Mouse (Mus musculus): Measurements from ENCODE around the gene Rin1. TPM values are rescaled to one million over a fixed set of nuclear protein-coding genes. Genes with fewer than 3 reads are reported as not detected.
A peak's percentile ranks its signal among the peaks of the same experiment; 100 is the strongest.
"Not testable (repeated sequence)": the region's sequence is repeated elsewhere in the genome, so short reads cannot be mapped to it uniquely, and the experiment has no call there.

Gene Rin1
- 0.80 and 1.7 TPM in 2 replicates for polyA plus RNA-seq (2014; fragmentation: Nextera tagmentation; extraction: Ambion mirVana)

- Histone ChIP-seq H3K4me2 (replicated peaks; ENCODE audit: low read depth, low read length) (0 out of 2 replicates have a peak within 1 kb of the TSS, but pooled peaks have one; percentile 8), H3K27ac (ENCODE audit: low read depth, low read length) (no peak within 1 kb of the TSS), H3K4me3 (ENCODE audit: low read depth, low read length) (no peak within 1 kb of the TSS), H3K27me3 (ENCODE audit: control insufficient read depth, insufficient read depth, low read length) (peaks cover 31% of the 10 kb centered on the region), H3K9me3 (ENCODE audit: control insufficient read depth, low read length) (no peaks in the 10 kb centered on the region), H3K4me1 (replicated peaks; ENCODE audit: control insufficient read depth, insufficient read depth, low read length) (no peaks in the 10 kb centered on the region), H3K9ac (ENCODE audit: low read depth, low read length) (no peak within 1 kb of the TSS), H3K36me3 (ENCODE audit: control insufficient read depth, insufficient read depth, low read length) (peaks cover 4% of the 10 kb centered on the region; the same call in 1 of the 2 replicates)
- DNase-seq (ENCODE audit: low spot score) (peak; percentile 57), ATAC-seq (ENCODE audit: low FRiP score) (peak; percentile 24; the same call in 1 of the 2 replicates)
- WGBS = 19% methylated on average over 14 of the region's 14 CpGs
These were observed at the start of gene Rin1 for GRCm38 (mm10) chr19:5050047-5050905. Rin1 (plus strand) TSS chr19:5050481.

DNA sequence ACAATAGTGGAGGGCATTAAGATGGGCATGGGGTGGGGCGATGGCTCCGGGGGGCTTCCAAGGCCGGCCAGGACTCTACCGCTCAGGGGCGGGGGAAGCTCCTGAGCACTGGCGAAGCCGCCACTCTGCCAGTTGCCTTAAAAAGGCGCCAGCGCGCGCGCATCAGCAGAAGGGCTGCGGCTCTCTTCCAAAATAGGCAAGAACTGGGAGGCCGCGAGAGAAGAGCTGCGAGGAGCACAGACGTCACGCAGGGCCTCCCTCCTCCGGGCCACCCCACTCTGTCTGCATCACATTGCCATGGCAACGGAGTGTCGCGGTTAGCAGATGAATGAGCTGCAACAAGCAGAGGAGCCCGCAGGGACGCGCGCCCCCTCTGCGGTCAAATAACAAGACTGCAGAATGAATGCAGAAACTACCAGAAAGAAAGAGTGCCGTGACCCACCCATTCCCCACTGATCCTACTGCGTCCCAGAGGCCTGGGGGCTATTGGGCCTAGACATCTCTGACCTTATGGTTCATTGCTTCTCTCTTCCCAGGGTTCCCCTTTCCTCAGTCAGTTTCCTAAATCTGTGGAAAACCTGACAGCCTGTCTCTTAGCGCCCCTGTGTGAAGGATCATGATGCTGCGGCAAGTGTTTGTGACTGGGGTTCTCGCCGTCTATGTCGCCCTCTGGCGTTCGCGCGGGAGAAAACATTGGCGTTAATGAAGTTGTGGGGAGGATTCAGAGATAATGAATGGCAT lies 48.4 kb upstream of the Rin1 start:
- WGBS = under 1% methylated on average over 39 of the region's 39 CpGs
- peak; percentile 91 for DNase-seq (ENCODE audit: low spot score)

DNA sequence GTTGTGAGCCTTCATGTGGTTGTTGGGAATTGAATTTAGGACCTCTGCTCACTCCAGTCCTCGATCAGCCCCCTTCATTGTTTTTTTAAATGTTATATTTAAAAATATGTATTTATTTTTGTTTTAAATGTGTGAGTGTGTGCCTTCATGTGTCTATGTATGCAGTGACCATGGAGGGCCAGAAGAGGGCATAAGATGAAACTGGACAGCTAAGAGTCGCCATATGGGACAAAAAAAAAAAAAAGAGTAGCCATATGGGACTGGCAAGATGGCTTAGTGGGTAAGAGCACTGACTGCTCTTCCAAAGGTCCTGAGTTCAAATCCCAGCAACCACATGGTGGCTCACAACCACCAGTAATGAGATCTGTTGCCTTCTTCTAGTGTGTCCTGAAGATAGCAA lies 46.6 kb upstream of the Rin1 start:
- H3K9me3 ChIP-seq (ENCODE audit: control insufficient read depth, low read length); H3K4me3 ChIP-seq (ENCODE audit: low read depth, low read length); H3K4me2 ChIP-seq (replicated peaks; ENCODE audit: low read depth, low read length); H3K4me1 ChIP-seq (replicated peaks; ENCODE audit: control insufficient read depth, insufficient read depth, low read length); H3K36me3 ChIP-seq (ENCODE audit: control insufficient read depth, insufficient read depth, low read length); H3K27ac ChIP-seq (ENCODE audit: low read depth, low read length); H3K9ac ChIP-seq (ENCODE audit: low read depth, low read length); H3K27me3 ChIP-seq (ENCODE audit: control insufficient read depth, insufficient read depth, low read length); DNase-seq (ENCODE audit: low spot score); ATAC-seq (ENCODE audit: low FRiP score): not testable (repeated sequence)
- 59% methylated on average over 2 of the region's 2 CpGs for WGBS

More for the DNA sequence above, 48.4 kb upstream of the Rin1 start:
- H3K36me3 ChIP-seq (ENCODE audit: control insufficient read depth, insufficient read depth, low read length) = no peaks in the 10 kb centered on the region
- H3K27me3 ChIP-seq (ENCODE audit: control insufficient read depth, insufficient read depth, low read length) = peaks cover 2% of the 10 kb centered on the region; the same call in 1 of the 2 replicates
- H3K9ac ChIP-seq (ENCODE audit: low read depth, low read length) = peak overlapping the region; percentile 32
- H3K27ac ChIP-seq (ENCODE audit: low read depth, low read length) = peak overlapping the region; percentile 66
- peak overlapping the region; percentile 58 for H3K4me2 ChIP-seq (replicated peaks; ENCODE audit: low read depth, low read length)
- H3K4me1 ChIP-seq (replicated peaks; ENCODE audit: control insufficient read depth, insufficient read depth, low read length) = 0 out of 2 replicates have a peak, but pooled peaks cover 3% of the 10 kb centered on the region
- H3K4me3 ChIP-seq (ENCODE audit: low read depth, low read length) = peak overlapping the region; percentile 25
- ATAC-seq (ENCODE audit: low FRiP score) = peak; percentile 98
- H3K9me3 ChIP-seq (ENCODE audit: control insufficient read depth, low read length) = no peaks in the 10 kb centered on the region

- DNase-seq (ENCODE audit: low spot score) = no peak
- no peak for ATAC-seq (ENCODE audit: low FRiP score)
- Histone ChIP-seq H3K36me3 (ENCODE audit: control insufficient read depth, insufficient read depth, low read length) (no peaks in the 10 kb centered on the region), H3K27ac (ENCODE audit: low read depth, low read length) (no peak overlapping the region), H3K4me1 (replicated peaks; ENCODE audit: control insufficient read depth, insufficient read depth, low read length) (0 out of 2 replicates have a peak, but pooled peaks cover 3% of the 10 kb centered on the region), H3K27me3 (ENCODE audit: control insufficient read depth, insufficient read depth, low read length) (0 out of 2 replicates have a peak, but pooled peaks cover under 1% of the 10 kb centered on the region), H3K9ac (ENCODE audit: low read depth, low read length) (no peak overlapping the region), H3K9me3 (ENCODE audit: control insufficient read depth, low read length) (no peaks in the 10 kb centered on the region), H3K4me3 (ENCODE audit: low read depth, low read length) (no peak overlapping the region), H3K4me2 (replicated peaks; ENCODE audit: low read depth, low read length) (no peak overlapping the region)
- WGBS = 80% methylated on average over 4 of the region's 4 CpGs
These were observed 45.4 kb upstream of the Rin1 start for GRCm38 (mm10) chr19:5004925-5005324.

- no peak for DNase-seq (ENCODE audit: low spot score)
- Histone ChIP-seq H3K9me3 (ENCODE audit: control insufficient read depth, low read length) (no peaks in the 10 kb centered on the region), H3K4me3 (ENCODE audit: low read depth, low read length) (no peak overlapping the region), H3K27me3 (ENCODE audit: control insufficient read depth, insufficient read depth, low read length) (no peaks in the 10 kb centered on the region), H3K4me2 (replicated peaks; ENCODE audit: low read depth, low read length) (no peak overlapping the region), H3K27ac (ENCODE audit: low read depth, low read length) (no peak overlapping the region), H3K4me1 (replicated peaks; ENCODE audit: control insufficient read depth, insufficient read depth, low read length) (no peaks in the 10 kb centered on the region), H3K9ac (ENCODE audit: low read depth, low read length) (no peak overlapping the region), H3K36me3 (ENCODE audit: control insufficient read depth, insufficient read depth, low read length) (no peaks in the 10 kb centered on the region)
- WGBS = 81% methylated on average over 8 of the region's 8 CpGs
- ATAC-seq (ENCODE audit: low FRiP score) = no peak
These were observed 37.1 kb upstream of the Rin1 start for GRCm38 (mm10) chr19:5013138-5013537.

- ATAC-seq (ENCODE audit: low FRiP score) = no peak
- no peaks in the 10 kb centered on the region for H3K36me3 ChIP-seq (ENCODE audit: control insufficient read depth, insufficient read depth, low read length)
- no peak overlapping the region for H3K4me3 ChIP-seq (ENCODE audit: low read depth, low read length)
- DNase-seq (ENCODE audit: low spot score) = peak; percentile 58
- WGBS = 21% methylated on average over 8 of the region's 8 CpGs
- H3K4me1 ChIP-seq (replicated peaks; ENCODE audit: control insufficient read depth, insufficient read depth, low read length) = no peaks in the 10 kb centered on the region
- H3K27me3 ChIP-seq (ENCODE audit: control insufficient read depth, insufficient read depth, low read length) = no peaks in the 10 kb centered on the region
- H3K27ac ChIP-seq (ENCODE audit: low read depth, low read length) = no peak overlapping the region
- no peak overlapping the region for H3K4me2 ChIP-seq (replicated peaks; ENCODE audit: low read depth, low read length)
- no peaks in the 10 kb centered on the region for H3K9me3 ChIP-seq (ENCODE audit: control insufficient read depth, low read length)
- no peak overlapping the region for H3K9ac ChIP-seq (ENCODE audit: low read depth, low read length)
These were observed 35.3 kb upstream of the Rin1 start for GRCm38 (mm10) chr19:5014961-5015398.

DNA sequence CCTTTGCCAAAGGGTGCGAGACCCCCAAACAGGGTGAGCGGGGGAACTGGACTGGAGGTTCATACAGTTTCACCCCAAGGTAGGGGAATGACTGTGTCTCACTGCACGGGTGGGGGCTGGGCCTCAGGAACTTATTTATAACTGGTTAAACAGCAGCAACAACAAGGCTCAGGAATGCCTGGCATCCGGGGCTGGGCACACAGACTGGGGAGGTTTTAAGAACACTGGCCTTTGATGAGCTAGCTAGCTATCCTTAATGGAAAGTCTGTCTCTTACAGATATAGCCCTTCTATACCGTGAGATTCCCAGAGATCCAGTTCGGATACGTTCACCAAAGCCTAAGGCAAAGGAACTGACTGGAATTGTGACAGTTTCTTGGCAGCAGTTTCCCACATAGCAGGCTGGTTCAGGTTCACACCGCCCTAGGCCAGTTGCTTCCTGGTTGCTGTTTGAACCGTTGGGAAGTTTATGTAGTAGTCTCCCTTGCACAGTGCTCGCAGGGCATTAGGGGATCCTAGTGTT lies 34.0 kb upstream of the Rin1 start:
- H3K4me2 ChIP-seq (replicated peaks; ENCODE audit: low read depth, low read length) = no peak overlapping the region
- peak; percentile 27 for DNase-seq (ENCODE audit: low spot score)
- H3K4me3 ChIP-seq (ENCODE audit: low read depth, low read length) = no peak overlapping the region
- H3K36me3 ChIP-seq (ENCODE audit: control insufficient read depth, insufficient read depth, low read length) = no peaks in the 10 kb centered on the region
- ATAC-seq (ENCODE audit: low FRiP score) = no peak
- H3K9ac ChIP-seq (ENCODE audit: low read depth, low read length) = no peak overlapping the region
- 45% methylated on average over 10 of the region's 10 CpGs for WGBS
- no peaks in the 10 kb centered on the region for H3K4me1 ChIP-seq (replicated peaks; ENCODE audit: control insufficient read depth, insufficient read depth, low read length)
- H3K9me3 ChIP-seq (ENCODE audit: control insufficient read depth, low read length) = no peaks in the 10 kb centered on the region
- H3K27me3 ChIP-seq (ENCODE audit: control insufficient read depth, insufficient read depth, low read length) = no peaks in the 10 kb centered on the region
- no peak overlapping the region for H3K27ac ChIP-seq (ENCODE audit: low read depth, low read length)

- ATAC-seq (ENCODE audit: low FRiP score) (no peak), DNase-seq (ENCODE audit: low spot score) (peak; percentile 84)
- Histone ChIP-seq H3K4me1 (replicated peaks; ENCODE audit: control insufficient read depth, insufficient read depth, low read length) (no peaks in the 10 kb centered on the region), H3K27ac (ENCODE audit: low read depth, low read length) (no peak overlapping the region), H3K9me3 (ENCODE audit: control insufficient read depth, low read length) (no peaks in the 10 kb centered on the region), H3K4me2 (replicated peaks; ENCODE audit: low read depth, low read length) (no peak overlapping the region), H3K36me3 (ENCODE audit: control insufficient read depth, insufficient read depth, low read length) (no peaks in the 10 kb centered on the region), H3K27me3 (ENCODE audit: control insufficient read depth, insufficient read depth, low read length) (no peaks in the 10 kb centered on the region), H3K4me3 (ENCODE audit: low read depth, low read length) (no peak overlapping the region), H3K9ac (ENCODE audit: low read depth, low read length) (no peak overlapping the region)
- WGBS = 21% methylated on average over 12 of the region's 12 CpGs
These were observed 33.5 kb upstream of the Rin1 start for GRCm38 (mm10) chr19:5016782-5017181.

Data from hindbrain, embryonic 11.5 days (tissue).